Mouse (Mus musculus) heart, embryonic 14.5 days (tissue): ENCODE measurements at regions not wholly inside any gene's neighbourhood (a gene's known extent, or its start where the extent isn't known, plus 50 kb on each side); places are given as distances from the start of the nearest gene placed in this dataset.

Experiments used
- ATAC-seq: fragments of 200-750 bp; cut with Nextera tagmentation; 2 replicates; pipeline ENCODE4 v1.8.0; 2017; ENCODE audit warnings: low read depth, moderate TSS enrichment; ENCODE audit not compliant: insufficient number of reproducible peaks, insufficient read depth, low FRiP score
- H3K27ac ChIP-seq, 2 experiments: fragments of 200-500 bp in 1 of 2; fragments of 300-500 bp in 1 of 2; sonication (generic) in 1 of 2; replicated peaks in 1 of 2; 2 replicates each; pipeline ENCODE4 v1.5.1; 2012 to 2014; ENCODE audit warnings: low read depth in 2 of 2, low read length in 2 of 2, control low read depth in 1 of 2, mild to moderate bottlenecking in 1 of 2, mixed read lengths in 1 of 2; ENCODE audit not compliant: control insufficient read depth in 1 of 2, insufficient read depth in 1 of 2
- H3K27me3 ChIP-seq: fragments of 300-500 bp; sonication (generic); 2 replicates; pipeline ENCODE4 v1.6.1; 2014; ENCODE audit warnings: mild to moderate bottlenecking, low read length, control low read depth; ENCODE audit not compliant: control insufficient read depth, insufficient read depth
- H3K36me3 ChIP-seq: fragments of 300-500 bp; sonication (generic); 2 replicates; pipeline ENCODE4 v1.6.1; 2014; ENCODE audit warnings: mild to moderate bottlenecking, control low read depth, low read length, mixed read lengths; ENCODE audit not compliant: control insufficient read depth, insufficient read depth
- H3K4me1 ChIP-seq, 2 experiments: fragments of 200-500 bp in 1 of 2; fragments of 300-500 bp in 1 of 2; sonication (generic) in 1 of 2; 2 replicates each; pipeline ENCODE4 v1.6.1; 2012 to 2014; ENCODE audit warnings: low read length in 2 of 2, control low read depth in 1 of 2, mixed read lengths in 1 of 2; ENCODE audit not compliant: control insufficient read depth in 2 of 2, insufficient read depth in 2 of 2
- H3K4me2 ChIP-seq: fragments of 300-500 bp; sonication (generic); 2 replicates; pipeline ENCODE4 v1.6.1; 2014; ENCODE audit warnings: mild to moderate bottlenecking, low read length
- H3K4me3 ChIP-seq, 2 experiments: fragments of 200-500 bp in 1 of 2; fragments of 300-500 bp in 1 of 2; sonication (generic) in 1 of 2; 2 replicates each; pipeline ENCODE4 v1.5.1; 2012 to 2014; ENCODE audit warnings: low read length in 2 of 2, mild to moderate bottlenecking in 2 of 2, control low read depth in 1 of 2, low read depth in 1 of 2, moderate library complexity in 1 of 2; ENCODE audit not compliant: control insufficient read depth in 1 of 2, insufficient read depth in 1 of 2
- H3K9ac ChIP-seq: fragments of 300-500 bp; sonication (generic); 2 replicates; pipeline ENCODE4 v1.6.1; 2014; ENCODE audit warnings: mild to moderate bottlenecking, low read length
- H3K9me3 ChIP-seq: fragments of 300-500 bp; sonication (generic); 2 replicates; pipeline ENCODE4 v1.6.1; 2016; ENCODE audit warnings: low read length, control low read depth; ENCODE audit not compliant: control insufficient read depth
- WGBS: fragments of 180-500 bp; shearing (Covaris S2); extraction: QIAGEN DNeasy Blood & Tissue Kit; methylation state at CpG from one replicate; pipeline ENCODE4 v1.1.7; 2014; 5-methylcytosine and 5-hydroxymethylcytosine counted together

GRCm38 (mm10) chr1:90313750-90314359, 110.1 kb downstream of the Ackr3 start:
- no peak overlapping the region for H3K9ac ChIP-seq
- no peaks in the 10 kb centered on the region for H3K4me1 ChIP-seq
- H3K27ac ChIP-seq = no peak overlapping the region
- no peak overlapping the region for H3K4me2 ChIP-seq
- no peaks in the 10 kb centered on the region for H3K36me3 ChIP-seq
- H3K9me3 ChIP-seq = no peaks in the 10 kb centered on the region
- no peak overlapping the region for H3K4me3 ChIP-seq
- 85% methylated on average over 12 of the region's 12 CpGs for WGBS
- ATAC-seq = no peak
- no peaks in the 10 kb centered on the region for H3K27me3 ChIP-seq

GRCm38 (mm10) chr1:90317902-90318301, 114.1 kb downstream of the Ackr3 start:
- Histone ChIP-seq H3K9me3 (no peaks in the 10 kb centered on the region), H3K27ac (no peak overlapping the region), H3K27me3 (0 out of 2 replicates have a peak, but pooled peaks cover 3% of the 10 kb centered on the region), H3K4me3 (no peak overlapping the region), H3K36me3 (no peaks in the 10 kb centered on the region), H3K9ac (no peak overlapping the region), H3K4me2 (no peak overlapping the region), H3K4me1 (no peaks in the 10 kb centered on the region; a peak in 1 of 4 replicates)
- ATAC-seq = no peak
- 79% methylated on average over 6 of the region's 6 CpGs for WGBS

- no peak for ATAC-seq
- no peak overlapping the region for H3K9ac ChIP-seq
- WGBS = 74% methylated on average over 9 of the region's 9 CpGs
- H3K4me1 ChIP-seq = no peaks in the 10 kb centered on the region; a peak in 1 of 4 replicates
- no peaks in the 10 kb centered on the region for H3K9me3 ChIP-seq
- H3K36me3 ChIP-seq = no peaks in the 10 kb centered on the region
- no peak overlapping the region for H3K4me3 ChIP-seq
- H3K27ac ChIP-seq = no peak overlapping the region
- H3K4me2 ChIP-seq = no peak overlapping the region
- 0 out of 2 replicates have a peak, but pooled peaks cover 3% of the 10 kb centered on the region for H3K27me3 ChIP-seq
Observed at GRCm38 (mm10) chr1:90318502-90318901, 114.7 kb downstream of the Ackr3 start.

GRCm38 (mm10) chr1:90320518-90320917, 116.7 kb downstream of the Ackr3 start:
- WGBS = 76% methylated on average over 9 of the region's 9 CpGs

GRCm38 (mm10) chr1:90321501-90321900, 117.7 kb downstream of the Ackr3 start:
- no peak overlapping the region for H3K4me3 ChIP-seq
- no peaks in the 10 kb centered on the region for H3K9me3 ChIP-seq
- no peaks in the 10 kb centered on the region for H3K36me3 ChIP-seq
- no peaks in the 10 kb centered on the region; a peak in 1 of 4 replicates for H3K4me1 ChIP-seq
- no peak overlapping the region for H3K27ac ChIP-seq
- 72% methylated on average over 8 of the region's 8 CpGs for WGBS
- no peak overlapping the region for H3K9ac ChIP-seq
- no peak overlapping the region for H3K4me2 ChIP-seq
- H3K27me3 ChIP-seq = 0 out of 2 replicates have a peak, but pooled peaks cover 3% of the 10 kb centered on the region
- no peak for ATAC-seq

More at GRCm38 (mm10) chr1:90320518-90320917, 116.7 kb downstream of the Ackr3 start:
- no peak overlapping the region for H3K27ac ChIP-seq
- no peak overlapping the region for H3K4me2 ChIP-seq
- H3K36me3 ChIP-seq = no peaks in the 10 kb centered on the region
- no peaks in the 10 kb centered on the region for H3K9me3 ChIP-seq
- ATAC-seq = no peak
- H3K9ac ChIP-seq = no peak overlapping the region
- H3K4me1 ChIP-seq = no peaks in the 10 kb centered on the region; a peak in 1 of 4 replicates
- 0 out of 2 replicates have a peak, but pooled peaks cover 3% of the 10 kb centered on the region for H3K27me3 ChIP-seq
- H3K4me3 ChIP-seq = no peak overlapping the region

GRCm38 (mm10) chr1:90327237-90327636, 123.5 kb downstream of the Ackr3 start:
- H3K27ac ChIP-seq = no peak overlapping the region
- H3K9me3 ChIP-seq = no peaks in the 10 kb centered on the region
- no peak overlapping the region for H3K9ac ChIP-seq
- H3K4me1 ChIP-seq = no peaks in the 10 kb centered on the region
- ATAC-seq = no peak
- H3K4me2 ChIP-seq = no peak overlapping the region
- no peaks in the 10 kb centered on the region for H3K27me3 ChIP-seq
- no peaks in the 10 kb centered on the region for H3K36me3 ChIP-seq
- H3K4me3 ChIP-seq = no peak overlapping the region
- 64% methylated on average over 6 of the region's 6 CpGs for WGBS

- 79% methylated on average over 4 of the region's 4 CpGs for WGBS
- Histone ChIP-seq H3K27ac (no peak overlapping the region), H3K36me3 (no peaks in the 10 kb centered on the region), H3K4me3 (no peak overlapping the region), H3K4me2 (no peak overlapping the region), H3K4me1 (peaks cover 0 to 4% of the 10 kb centered on the region in 2 experiments; a peak in 2 of 4 replicates), H3K9me3 (no peaks in the 10 kb centered on the region), H3K27me3 (peaks cover 6% of the 10 kb centered on the region; the same call in 1 of the 2 replicates), H3K9ac (no peak overlapping the region)
- ATAC-seq = no peak
Observed at GRCm38 (mm10) chr1:90332531-90332930, 128.8 kb downstream of the Ackr3 start.
